Mouse (Mus musculus) frontal cortex, adult 2 months (tissue): ENCODE results near the gene Gnb2. TPM values are rescaled to one million over a fixed set of nuclear protein-coding genes. Genes with fewer than 3 reads are reported as not detected.
A peak's percentile ranks its signal among the peaks of the same experiment; 100 is the strongest.

Experiments
- DNase-seq, 2 experiments: peaks; one replicate each; pipeline ENCODE4 v3.0.0; 2022; ENCODE audit warnings: low spot score in 1 of 2; ENCODE audit errors: extremely low spot score in 1 of 2
- polyA plus RNA-seq: library from polyadenylated mRNA; depleted of rRNA; stranded (reverse); fragments of >200 nt; gene quantifications from 2 replicates; pipeline ENCODE4 v1.2.3, GENCODE M21; 2012

The Gnb2 gene
- polyA plus RNA-seq, 1 experiment: 662 TPM

DNA sequence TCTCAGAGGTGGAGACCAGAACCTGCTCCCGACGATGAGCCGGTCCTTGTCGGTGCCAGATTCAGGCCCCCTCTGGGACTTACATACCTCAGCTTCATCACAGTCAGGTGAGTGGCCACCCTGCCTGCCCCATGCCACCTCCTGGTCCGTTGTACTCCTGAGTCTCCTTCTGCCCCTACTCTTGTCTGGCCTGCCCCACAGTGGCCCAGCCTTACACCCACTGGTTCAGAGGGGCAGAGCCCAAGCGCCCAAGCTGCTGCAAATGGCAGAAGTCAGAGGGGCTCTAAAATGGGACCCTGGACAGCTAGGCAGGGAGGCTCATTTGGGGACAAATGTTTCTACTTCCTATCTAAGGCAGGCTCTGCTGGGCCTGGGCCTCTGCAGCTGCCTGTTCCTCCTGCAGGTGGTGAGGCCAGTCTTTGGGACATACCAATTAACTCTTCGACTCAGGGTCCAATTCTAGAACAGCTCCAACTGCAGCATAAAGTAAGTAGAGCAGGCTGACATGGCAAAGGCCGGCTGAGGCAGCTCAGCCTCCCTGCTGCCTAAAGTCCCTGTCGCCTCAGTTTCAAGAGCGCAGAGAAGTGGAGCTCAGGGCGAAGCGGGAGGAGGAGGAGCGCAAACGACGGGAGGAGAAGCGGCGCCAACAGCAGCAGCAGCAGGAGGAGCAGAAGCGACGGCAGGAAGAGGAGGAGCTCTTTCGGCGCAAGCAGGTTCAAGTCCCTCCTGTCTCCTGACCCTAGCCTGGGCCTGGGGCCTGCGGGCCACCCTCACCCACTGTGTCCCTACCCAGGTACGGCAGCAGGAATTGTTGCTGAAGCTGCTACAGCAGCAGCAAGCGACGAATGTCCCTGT, 9.7 kb downstream of the Gnb2 start:
- no peak for DNase-seq

DNA sequence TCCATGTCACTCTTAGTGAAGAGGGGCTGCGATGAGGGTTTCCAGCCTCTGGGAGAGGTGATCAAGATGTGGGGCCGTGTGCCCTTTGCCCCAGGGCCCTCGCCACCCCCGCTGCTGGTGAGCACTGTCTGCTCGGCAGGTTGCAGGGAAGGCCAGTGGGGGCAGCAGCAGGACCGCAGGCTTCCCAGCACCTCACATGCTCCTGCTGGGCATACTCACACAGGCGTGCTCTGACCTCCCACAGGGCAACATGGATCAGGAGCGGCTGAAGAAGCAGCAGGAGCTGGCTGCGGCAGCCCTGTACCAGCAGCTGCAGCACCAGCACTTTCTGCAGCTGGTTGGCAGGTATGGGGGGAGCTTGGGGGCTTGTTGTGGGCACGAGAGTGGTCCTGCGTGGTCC, 10.6 kb downstream of the Gnb2 start:
- DNase-seq: no peak

DNA sequence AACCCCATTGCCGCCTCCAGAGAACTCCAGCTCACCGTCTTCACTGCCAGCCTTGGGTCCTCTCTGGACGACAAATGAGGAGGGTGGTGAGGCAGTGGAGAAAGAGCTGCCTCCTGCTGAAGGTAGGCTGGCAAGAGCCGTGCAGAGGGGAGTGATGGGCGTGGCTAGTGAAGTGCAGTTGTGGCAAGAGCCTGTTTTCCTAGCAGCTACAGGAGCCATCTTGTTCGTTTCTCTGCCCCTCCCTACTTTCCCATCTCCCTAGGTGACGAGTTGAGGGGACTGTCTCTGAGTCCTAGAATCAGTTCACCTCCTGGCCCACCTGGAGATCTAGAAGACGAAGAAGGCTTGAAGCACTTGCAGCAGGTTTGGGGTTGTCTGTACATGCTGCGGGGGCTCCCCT, 11.4 kb downstream of the Gnb2 start:
- no peak for DNase-seq

DNA sequence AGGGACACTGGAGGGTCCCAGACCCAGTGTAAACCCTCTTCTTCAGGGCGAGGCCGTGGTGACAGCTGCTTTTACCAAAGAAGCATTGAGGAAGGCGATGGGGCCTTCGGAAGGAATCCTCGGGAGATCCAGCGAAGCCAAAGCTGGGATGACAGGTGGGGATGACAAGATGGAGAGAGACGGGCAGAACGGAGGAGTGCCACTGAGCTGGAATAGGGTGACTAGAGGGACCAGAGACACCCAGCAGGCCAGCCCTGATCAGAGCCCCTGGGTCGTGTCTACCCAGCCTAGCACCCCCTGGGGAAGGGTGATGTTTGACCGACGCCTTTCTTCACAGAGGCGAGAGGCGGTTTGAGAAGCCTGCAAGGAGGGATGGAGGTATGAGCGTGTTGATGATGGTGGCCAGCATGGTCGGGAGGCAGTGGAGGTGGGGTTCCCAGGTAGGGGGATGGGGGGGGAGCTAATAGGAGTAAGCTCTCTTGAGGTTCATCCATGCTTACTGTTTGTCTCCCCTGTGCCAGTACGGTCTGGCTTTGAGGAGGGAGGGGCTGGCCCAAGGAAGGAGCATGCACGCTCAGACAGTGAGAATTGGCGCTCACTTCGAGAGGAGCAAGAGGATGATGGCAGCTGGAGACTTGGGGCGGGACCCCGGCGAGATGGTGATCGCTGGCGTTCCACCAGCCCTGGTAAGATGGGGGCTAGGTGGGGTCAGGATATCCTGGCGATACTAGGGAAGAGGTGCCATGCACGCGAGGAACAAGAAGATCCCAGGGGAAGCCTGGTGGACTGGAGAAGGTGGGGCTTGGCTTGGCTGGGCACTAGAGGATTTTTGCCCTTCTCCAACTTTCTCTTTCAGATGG, 13.4 kb downstream of the Gnb2 start:
- no peak for DNase-seq

DNA sequence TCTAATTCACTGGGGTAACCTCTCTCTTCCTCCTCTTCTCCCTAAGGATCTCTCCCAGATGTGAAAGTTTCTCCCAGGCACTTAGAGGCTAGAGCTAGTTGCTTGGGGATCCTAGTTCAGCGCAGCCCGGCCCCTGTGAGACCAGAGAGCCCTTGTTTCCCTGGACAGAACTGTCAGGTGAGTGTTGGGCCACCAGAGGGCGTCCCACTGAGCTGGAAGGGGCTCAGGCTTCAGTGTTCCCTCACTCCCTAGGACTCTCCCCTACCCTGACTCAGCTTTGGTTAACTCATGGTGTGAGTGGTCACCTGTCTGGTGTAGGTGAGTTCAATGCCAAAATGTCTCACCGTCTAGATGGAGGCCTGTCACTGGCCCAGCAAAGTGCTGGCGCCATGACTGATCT, 14.9 kb downstream of the Gnb2 start, which contains the start of gene Gigyf1:
TSS of gene Gigyf1 (plus strand) at position 113 of the 400 bp plus-strand sequence.
- no peak for DNase-seq

DNA sequence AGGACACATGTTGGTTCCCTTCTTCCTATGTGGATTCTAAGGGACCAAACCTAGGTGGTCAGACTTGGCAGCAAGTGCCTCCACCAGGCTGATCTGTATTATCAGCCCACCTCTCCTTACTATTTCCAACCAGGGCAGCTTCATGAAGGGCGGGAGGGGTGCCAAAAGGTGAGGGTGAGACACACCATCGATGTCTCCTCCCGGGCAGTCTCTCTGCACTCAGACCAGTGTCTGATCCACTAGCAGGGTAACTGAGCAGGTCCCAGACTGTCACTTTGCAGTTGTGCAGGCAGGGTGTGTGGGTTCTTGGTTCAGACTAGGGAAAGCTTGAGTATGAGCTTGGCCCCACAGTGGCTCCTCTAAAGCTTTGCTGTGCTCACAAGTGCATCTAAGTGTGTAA, 18.5 kb downstream of the Gnb2 start:
- no peak for DNase-seq

DNA sequence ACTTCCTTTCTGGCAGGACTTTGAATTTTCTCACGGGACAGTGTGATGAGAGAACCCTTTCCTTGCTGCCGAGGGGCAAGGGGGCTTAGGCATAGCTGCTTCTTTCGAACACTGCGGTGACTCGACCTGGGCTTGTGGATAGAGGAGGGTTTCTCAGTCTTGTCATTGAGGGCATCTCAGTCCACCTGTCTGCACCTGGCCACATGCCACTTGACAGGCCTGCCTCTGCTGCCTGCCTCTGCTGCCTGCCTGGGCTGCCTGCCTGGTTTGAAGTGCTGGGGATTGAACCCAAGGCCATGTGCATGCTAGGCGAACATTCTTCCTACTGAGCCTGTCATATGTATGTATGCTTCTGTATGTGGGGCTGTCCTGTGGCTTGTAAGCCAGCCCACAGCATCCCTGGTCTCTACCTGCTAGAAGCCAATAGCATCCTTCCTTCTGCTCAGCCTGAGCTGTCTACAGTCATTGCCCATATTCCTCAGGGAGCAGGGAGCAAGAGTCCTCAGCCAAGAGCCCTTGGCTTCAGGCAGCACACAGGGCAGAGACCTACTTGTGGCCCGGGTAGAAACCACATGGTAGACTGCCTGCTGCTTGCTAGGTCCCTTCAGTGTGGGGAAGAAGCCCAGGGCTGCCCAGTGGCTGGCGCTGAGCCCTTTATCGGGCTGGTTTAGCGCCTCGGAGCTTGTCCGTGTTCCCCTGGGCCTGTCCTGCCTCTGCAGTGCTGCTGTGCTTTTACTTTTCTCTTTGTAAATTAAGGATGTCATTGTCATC, 19.2 kb downstream of the Gnb2 start:
- DNase-seq: no peak

DNA sequence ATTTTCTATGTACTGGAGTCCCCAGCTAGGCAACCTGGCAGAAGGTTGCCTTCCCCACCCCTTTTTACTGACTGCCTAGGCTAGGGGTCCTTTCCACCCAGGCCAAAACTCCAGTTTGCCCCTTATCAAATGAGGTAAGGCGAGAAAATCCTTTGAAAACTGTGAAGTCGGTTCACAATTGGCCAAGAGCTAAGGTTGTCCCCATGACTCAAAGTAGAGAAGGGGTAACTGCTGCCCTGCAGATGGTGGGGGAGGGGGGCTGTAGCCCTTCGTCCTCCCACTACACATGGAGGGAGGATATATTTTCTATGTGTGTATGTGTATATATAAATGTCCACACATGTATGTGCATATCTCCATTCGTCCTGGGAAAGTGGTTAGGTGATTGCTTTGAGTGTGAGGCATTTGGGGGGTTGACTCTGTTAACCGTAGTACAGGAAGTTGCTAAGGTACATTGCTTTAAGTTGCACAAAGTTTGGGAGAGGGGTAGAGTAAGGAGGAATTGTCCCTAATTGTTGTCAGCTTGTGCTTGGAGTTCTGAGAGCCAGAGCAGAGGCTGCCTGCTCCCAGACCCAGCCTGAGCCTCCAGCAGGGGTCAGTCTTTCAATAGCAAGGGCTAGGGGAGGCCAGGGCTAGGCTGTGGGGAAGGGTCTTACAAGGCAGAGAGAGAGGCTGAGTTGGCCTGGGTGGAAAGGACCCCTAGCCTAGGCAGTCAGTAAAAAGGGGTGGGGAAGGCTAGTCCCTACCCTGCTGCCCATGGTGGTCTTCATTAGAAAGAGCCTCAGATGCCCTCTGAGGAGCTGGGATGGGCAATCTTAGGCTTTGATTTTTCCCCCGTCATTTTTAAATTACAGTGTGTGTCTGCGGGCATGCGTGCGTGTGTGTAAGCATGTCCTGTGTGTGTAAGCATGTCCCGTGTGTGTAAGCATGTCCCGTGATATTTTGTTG, 20.2 kb downstream of the Gnb2 start:
- no peak for DNase-seq

DNA sequence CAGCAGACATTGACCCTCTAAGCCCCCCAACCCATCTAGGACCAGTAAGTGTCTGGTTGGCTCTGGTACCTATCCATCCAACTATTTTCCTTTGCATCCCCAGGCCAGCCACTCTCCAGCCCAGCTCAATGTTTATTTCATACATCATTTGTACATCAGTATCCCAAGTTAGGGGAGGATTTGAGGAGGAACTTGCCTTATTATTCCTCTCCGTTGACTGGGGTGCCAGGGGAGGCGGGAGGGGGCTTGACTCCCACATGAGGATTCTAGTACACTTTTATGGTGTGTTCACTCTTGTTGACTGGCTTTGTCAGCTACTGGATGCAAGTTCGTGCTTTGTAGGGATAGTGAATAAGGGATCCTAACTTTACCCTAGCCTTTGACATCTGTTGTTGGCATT, 21.6 kb downstream of the Gnb2 start:
- DNase-seq: no peak

DNA sequence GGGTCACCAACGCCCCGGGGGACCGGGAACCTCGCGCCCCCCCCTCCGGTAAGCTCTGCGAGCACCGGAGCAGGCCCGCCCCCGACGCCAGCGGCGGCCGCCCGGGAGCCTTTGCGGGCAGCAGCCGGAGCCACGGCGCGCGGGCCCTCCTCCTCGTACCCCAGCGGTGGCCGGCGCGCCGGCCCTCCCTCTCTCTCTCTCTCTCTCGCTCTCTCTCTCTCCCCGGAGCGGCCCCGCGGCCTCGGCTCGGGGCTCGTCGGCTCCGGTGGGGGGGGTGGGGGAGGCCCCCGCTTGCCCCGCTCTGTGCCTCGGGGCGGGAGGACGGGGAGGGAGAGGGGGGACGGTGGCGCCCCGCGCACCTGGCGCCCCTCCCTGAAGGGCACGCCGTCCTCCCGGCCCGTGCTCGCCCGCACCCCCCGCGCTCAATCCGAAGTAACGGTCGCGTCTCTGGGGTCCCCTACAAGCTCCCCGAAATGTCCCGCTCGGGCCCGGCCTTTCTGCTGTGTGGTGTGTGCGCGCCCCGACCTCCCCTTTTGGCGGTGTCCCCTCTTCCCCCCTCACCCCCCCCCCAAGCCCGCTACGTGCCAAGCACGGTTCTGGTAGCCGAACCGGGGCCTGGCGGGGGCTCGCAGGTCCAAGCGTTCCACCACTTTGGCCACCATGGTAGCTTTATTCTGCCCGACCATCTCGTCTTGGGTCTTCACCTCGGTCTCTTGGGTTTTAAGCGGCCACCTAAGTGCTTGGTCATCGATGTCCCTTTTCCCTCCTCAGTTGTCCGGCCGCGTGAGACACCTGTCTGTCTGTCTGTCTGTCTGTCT, 22.5 kb downstream of the Gnb2 start:
- DNase-seq: no peak

DNA sequence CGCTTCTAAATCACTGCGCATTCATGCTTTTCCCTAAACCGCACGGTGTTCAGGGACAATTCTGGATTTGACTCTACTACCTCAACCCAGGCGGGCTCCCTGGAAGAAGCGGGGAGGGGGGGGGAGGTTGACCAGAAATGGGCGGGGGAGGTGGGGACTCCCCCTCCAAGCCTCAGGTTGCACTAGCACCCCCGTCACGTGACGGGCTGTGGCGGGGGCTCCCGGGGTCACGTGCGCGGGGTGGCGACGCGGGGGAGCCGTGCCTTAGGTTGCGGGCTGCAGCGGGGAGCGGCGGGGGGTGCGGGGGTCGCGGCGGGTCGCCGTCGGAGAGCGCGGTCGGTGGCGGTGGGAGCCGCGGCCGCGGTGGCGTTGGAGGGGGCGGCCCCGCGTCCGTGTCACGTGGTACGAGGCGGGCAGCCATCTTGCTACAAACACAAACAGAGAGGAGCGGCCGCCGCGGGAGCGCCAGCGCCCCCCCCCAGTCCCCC, 23.3 kb downstream of the Gnb2 start:
- peak in 1 of 2 experiments; percentile 74 for DNase-seq

DNA sequence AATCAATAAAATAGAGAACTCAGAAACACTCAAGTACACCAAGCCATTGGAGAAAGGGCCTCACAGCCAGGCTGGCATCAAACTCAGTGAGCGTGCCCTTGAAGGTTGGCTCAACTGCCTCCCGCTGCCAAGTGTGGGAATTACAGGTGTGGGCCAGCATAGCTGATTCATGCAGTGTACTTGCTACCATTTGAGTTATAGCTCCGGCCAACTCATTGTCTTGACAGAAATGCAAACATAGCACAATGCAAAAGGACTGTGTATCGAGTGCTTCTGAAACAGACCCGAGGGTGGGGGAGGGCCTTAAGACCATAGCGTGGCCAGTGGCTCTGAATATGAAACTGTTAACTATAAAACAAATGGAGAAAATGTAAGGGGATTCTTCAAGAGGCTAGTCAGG, 29.3 kb downstream of the Gnb2 start:
- DNase-seq: no peak

DNA sequence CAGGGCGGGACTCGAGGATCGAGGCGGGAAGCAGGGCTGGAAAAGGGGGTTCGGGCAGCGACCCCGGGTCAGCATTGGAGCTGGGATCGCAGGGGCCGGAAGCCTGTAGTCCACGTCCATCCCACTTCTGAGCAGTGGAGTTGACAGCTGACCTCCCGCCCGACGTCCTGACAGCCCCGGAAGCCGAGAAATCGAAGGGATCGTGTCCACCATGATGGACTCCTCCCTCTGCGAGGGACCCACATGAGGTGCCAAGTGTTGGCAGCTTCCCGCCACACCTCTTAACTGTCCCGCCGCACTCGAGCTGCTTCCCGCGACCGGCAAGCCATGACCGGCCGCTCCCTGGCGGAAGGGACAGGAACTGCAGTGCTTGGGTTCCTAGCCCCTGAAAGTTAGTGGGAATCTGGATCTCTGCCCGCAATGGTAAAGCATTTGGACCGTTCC, 30.6 kb downstream of the Gnb2 start:
- DNase-seq: peak in 1 of 2 experiments; percentile 84

DNA sequence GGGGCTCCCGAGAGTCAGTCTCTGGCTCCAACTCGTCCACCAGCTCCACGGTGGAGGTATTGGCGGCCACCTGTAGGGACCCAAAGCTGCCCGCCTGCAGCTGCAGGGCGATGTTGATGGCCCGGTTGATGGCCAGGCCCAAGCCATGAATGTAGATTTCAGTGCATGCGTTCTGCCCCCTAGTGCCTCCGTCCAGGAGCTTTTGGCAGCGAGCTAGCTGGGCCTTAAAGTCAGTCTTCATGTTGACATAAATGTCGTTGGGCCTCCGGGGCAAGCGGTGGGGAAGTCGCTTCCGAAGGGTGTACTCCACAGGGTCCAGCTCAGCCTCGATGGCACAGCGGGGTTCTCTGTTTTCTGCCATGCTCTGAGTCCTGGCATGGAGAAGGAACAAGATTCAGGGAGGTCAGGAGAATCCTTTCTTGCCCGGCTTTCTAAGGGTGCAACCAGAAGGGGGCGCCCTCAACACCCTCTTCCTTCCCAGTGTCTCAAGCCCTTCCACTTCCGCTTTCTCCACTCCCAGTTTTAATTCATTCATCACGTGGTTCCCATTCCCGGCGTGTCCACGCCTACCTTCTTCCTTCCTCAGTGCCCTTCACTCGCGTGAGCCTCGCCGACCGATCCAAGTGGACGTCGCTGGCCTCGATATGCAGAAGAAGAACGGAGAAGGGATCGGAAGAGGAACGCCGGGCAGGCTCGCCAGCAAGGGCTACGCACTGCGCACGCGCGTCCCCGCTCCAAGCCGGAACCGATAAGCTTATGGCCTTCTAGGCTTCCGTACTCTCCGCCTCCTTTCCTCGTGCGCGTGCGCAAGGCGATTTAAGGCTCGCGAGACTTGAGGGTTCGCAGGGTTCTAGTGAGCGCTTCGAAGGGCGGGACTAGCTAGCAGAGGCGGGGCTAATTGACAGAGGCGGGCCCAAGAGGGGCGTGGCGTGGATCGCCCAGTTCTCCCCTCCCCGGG, 31.3 kb downstream of the Gnb2 start, which contains the start of gene Pop7:
TSS of gene Pop7 (minus strand) at position 810 of the 958 bp plus-strand sequence.
- peak; percentile 99 to 100 for DNase-seq

DNA sequence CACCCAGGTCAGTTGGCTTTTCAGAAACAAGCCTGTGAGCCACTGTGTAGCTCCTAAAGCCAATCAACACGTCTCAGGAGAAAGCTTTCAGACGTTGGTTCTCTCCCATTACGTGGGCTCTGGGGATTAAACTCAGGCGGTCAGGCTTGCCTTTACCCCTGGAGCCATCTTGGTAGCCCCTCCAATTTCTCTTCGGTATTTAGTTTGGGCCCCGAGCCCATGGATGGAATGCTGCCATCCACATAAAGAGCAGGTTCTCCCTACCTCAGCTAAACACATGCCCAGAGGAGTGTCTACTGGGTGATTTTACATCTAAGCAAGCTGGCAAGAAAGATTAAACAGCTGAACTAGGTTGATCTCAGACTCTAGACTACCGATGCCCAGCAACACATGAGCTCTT, 33.1 kb downstream of the Gnb2 start:
- no peak for DNase-seq

DNA sequence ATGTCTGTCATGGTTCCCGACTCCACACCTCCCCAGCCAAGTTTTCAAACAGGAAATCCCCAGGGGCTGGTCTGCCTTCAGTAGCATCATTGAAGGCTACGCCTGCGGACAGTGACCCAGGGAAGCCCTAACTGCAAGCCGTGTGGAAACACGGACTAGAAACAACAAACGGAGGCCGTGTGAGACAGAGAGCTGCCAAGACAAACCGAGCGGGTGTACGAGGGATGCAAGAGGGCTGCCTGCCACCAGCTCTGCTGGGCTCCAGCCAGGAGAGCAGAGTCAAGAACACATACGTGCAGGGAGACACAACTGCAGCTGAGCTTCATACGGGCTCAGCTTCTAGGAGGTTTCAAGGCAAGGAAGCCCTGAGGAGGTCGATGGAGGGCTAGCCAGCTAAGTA, 39.5 kb downstream of the Gnb2 start:
- DNase-seq: no peak

DNA sequence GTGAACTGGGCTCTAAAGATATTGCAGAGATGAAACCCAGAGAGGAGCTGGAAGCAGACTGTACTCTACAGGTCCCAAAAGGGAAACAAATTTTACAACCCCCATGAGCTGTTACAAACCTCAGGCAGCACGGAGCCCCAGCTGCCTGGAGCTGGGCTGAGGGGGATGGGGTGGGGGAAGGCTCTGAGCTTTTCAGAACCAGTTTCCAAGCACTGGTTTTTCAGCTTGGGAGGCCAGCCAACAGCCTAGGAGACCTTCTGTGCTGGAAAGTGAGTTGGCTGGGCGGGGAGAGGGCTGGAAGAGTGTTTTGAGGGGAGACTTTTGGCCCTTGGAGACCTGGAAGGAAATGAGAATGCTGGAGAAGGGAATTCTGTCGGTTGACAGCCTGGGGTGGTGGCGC, 41.8 kb downstream of the Gnb2 start:
- no peak for DNase-seq
